In the genomic region with DNA sequence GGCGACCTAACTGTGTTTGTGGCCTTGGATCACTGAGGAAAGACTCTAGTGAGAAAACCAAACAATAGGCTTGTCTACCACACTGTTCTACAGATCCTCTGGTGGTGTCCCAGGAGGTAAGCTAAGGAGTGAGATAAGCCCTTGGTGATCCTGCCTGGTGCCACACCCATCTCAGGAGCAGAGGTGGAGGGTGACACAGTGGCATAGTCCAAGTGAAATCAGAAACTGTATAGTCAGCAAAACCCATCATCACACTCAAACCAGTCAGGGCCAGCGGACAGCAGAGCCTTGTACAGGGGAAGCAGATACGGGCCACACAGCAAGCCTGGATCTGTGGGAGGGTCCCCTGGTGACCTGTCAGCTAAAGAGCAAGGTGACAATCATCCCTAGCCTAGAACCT, we compare ENCODE assay signal across 28 mouse cellular contexts.
DNase-seq lines count a peak whose midpoint lies in the region; ATAC-seq and TF ChIP-seq lines count a peak whose summit lies in the region.
"Had no signal": no experiment of that assay in that cellular context is flagged by ENCODE, and none has a peak within 500 bp of the region (broad histone marks: within the 10 kb centered on the region; RNA-seq: fewer than 3 reads in every experiment).

No protein-coding gene starts in this region.

- TF ChIP-seq EP300 in CH12.LX (IDR thresholded peaks at IDR 0.05; ENCODE audit: low read length) = no peak

- H3K9me3 ChIP-seq in kidney, embryonic 15.5 days (replicated peaks) = no peaks in the 10 kb centered on the region
- peaks cover 11% of the 10 kb centered on the region for H3K9me3 ChIP-seq in CH12.LX (replicated peaks; ENCODE audit: low read length)
- H3K9me3 ChIP-seq in intestine, embryonic 15.5 days = no peaks in the 10 kb centered on the region
- H3K9me3 ChIP-seq in limb, embryonic 10.5 days (replicated peaks) = no peaks in the 10 kb centered on the region
- H3K9me3 ChIP-seq in hindbrain, embryonic 11.5 days (ENCODE audit: control insufficient read depth, low read length) = no peaks in the 10 kb centered on the region
- H3K9me3 ChIP-seq in midbrain, embryonic 13.5 days = 0 out of 2 replicates have a peak, but pooled peaks cover 3% of the 10 kb centered on the region
- H3K9me3 ChIP-seq: forebrain, embryonic 15.5 days; hindbrain, embryonic 10.5 days had no signal

- no peak for ATAC-seq in kidney, embryonic 15.5 days (replicated peaks; ENCODE audit: low FRiP score)
- peak; percentile 48; the same call in 1 of the 2 replicates for ATAC-seq in intestine, embryonic 15.5 days
- no peak for ATAC-seq in hindbrain, embryonic 11.5 days (ENCODE audit: low FRiP score)
- ATAC-seq in midbrain, embryonic 13.5 days = no peak
- ATAC-seq: activated CD4-positive, CD25-positive, alpha-beta regulatory T cell, adult 4 months; forebrain, embryonic 15.5 days; hindbrain, postnatal 0 days had no signal

- DNase-seq in kidney, postnatal 10 days = no peak
- DNase-seq in CH12.LX (ENCODE audit: extremely low read depth) = no peak
- DNase-seq in limb, embryonic 10.5 days (ENCODE audit: low spot score) = no peak
- DNase-seq in hindbrain, embryonic 11.5 days (ENCODE audit: low spot score) = no peak
- DNase-seq: adrenal gland, adult 8-10 months; adrenal gland, postnatal 25 days; B cell, adult 2 months; cerebellum, adult 11-12 months; cerebellum, adult 8-10 months; cerebellum, postnatal 36 days; embryo, embryonic 11 days; gastrocnemius, postnatal 10 days; gastrocnemius, postnatal 36 days; heart, adult 2 months; heart, postnatal 36 days had no signal

- dilution Hi-C loops in CH12.LX (cut with MboI; ENCODE audit: extremely low pct_ligation_motif_present, extremely low pct_unique_long_range_greater_than_20kb, low sequenced_read_pairs) = no loop called here

- no peak overlapping the region for H3K9ac ChIP-seq in kidney, embryonic 15.5 days
- H3K9ac ChIP-seq in CH12.LX (ENCODE audit: insufficient read depth, low read depth) = no peak overlapping the region
- no peak overlapping the region for H3K9ac ChIP-seq in intestine, embryonic 15.5 days
- no peak overlapping the region for H3K9ac ChIP-seq in hindbrain, embryonic 11.5 days (ENCODE audit: low read depth, low read length)
- H3K9ac ChIP-seq in midbrain, embryonic 13.5 days (replicated peaks) = no peak overlapping the region
- H3K9ac ChIP-seq: embryonic facial prominence, embryonic 13.5 days; forebrain, embryonic 12.5 days; forebrain, embryonic 15.5 days; hindbrain, embryonic 14.5 days had no signal

- in situ Hi-C loops in CH12.LX (cut with MboI; ENCODE audit: low pct_ligation_motif_present, low pct_unique_long_range_greater_than_20kb, low sequenced_read_pairs) = no loop called here

- peak overlapping the region; percentile 71 for H3K27ac ChIP-seq in kidney, embryonic 15.5 days
- no peak overlapping the region for H3K27ac ChIP-seq in CH12.LX (ENCODE audit: insufficient read depth, low read depth)
- H3K27ac ChIP-seq in intestine, embryonic 15.5 days = no peak overlapping the region
- peak overlapping the region; percentile 44; the same call in 1 of the 2 replicates for H3K27ac ChIP-seq in limb, embryonic 10.5 days
- no peak overlapping the region for H3K27ac ChIP-seq in hindbrain, embryonic 11.5 days (ENCODE audit: low read depth, low read length)
- H3K27ac ChIP-seq in midbrain, embryonic 13.5 days = no peak overlapping the region
- H3K27ac ChIP-seq: embryonic facial prominence, embryonic 10.5 days; embryonic facial prominence, embryonic 13.5 days; forebrain, embryonic 12.5 days; forebrain, embryonic 15.5 days; heart, adult 2 months; hindbrain, embryonic 10.5 days; hindbrain, embryonic 14.5 days; hindbrain, postnatal 0 days had no signal

- H3K79me2 ChIP-seq in CH12.LX (replicated peaks; ENCODE audit: control insufficient read depth, extremely low read depth, insufficient read depth, poor library complexity, severe bottlenecking) = no peaks in the 10 kb centered on the region

- H3K4me3 ChIP-seq in kidney, embryonic 15.5 days (replicated peaks) = no peak overlapping the region
- no peak overlapping the region for H3K4me3 ChIP-seq in CH12.LX (replicated peaks in 1 of 3; ENCODE audit: low read depth in 2 of 3, low read length in 2 of 3, poor library complexity in 1 of 3)
- H3K4me3 ChIP-seq in intestine, embryonic 15.5 days (replicated peaks) = no peak overlapping the region
- H3K4me3 ChIP-seq in limb, embryonic 10.5 days = no peak overlapping the region
- H3K4me3 ChIP-seq in hindbrain, embryonic 11.5 days (ENCODE audit: low read depth, low read length) = no peak overlapping the region
- H3K4me3 ChIP-seq in midbrain, embryonic 13.5 days (replicated peaks) = no peak overlapping the region
- H3K4me3 ChIP-seq: embryonic facial prominence, embryonic 10.5 days; embryonic facial prominence, embryonic 13.5 days; erythroblast, embryonic 14.5 days; forebrain, embryonic 12.5 days; forebrain, embryonic 15.5 days; heart, adult 2 months; hindbrain, embryonic 10.5 days had no signal

- H3K36me3 ChIP-seq in kidney, embryonic 15.5 days = no peaks in the 10 kb centered on the region
- no peaks in the 10 kb centered on the region for H3K36me3 ChIP-seq in CH12.LX (replicated peaks in 1 of 2; ENCODE audit: control insufficient read depth in 1 of 2, insufficient read depth in 1 of 2, low read length in 1 of 2)
- H3K36me3 ChIP-seq in intestine, embryonic 15.5 days = no peaks in the 10 kb centered on the region
- no peaks in the 10 kb centered on the region for H3K36me3 ChIP-seq in limb, embryonic 10.5 days
- no peaks in the 10 kb centered on the region for H3K36me3 ChIP-seq in hindbrain, embryonic 11.5 days (ENCODE audit: control insufficient read depth, insufficient read depth, low read length)
- H3K36me3 ChIP-seq in midbrain, embryonic 13.5 days = no peaks in the 10 kb centered on the region
- H3K36me3 ChIP-seq: embryonic facial prominence, embryonic 10.5 days; embryonic facial prominence, embryonic 13.5 days; forebrain, embryonic 12.5 days; forebrain, embryonic 15.5 days; hindbrain, embryonic 10.5 days had no signal

- H3K27me3 ChIP-seq in kidney, embryonic 15.5 days = peaks cover 15% of the 10 kb centered on the region
- H3K27me3 ChIP-seq in CH12.LX (replicated peaks) = no peaks in the 10 kb centered on the region
- H3K27me3 ChIP-seq in intestine, embryonic 15.5 days (replicated peaks) = peaks cover 49% of the 10 kb centered on the region
- peaks cover 87% of the 10 kb centered on the region for H3K27me3 ChIP-seq in limb, embryonic 10.5 days (ENCODE audit: low read depth, poor library complexity, severe bottlenecking)
- no peaks in the 10 kb centered on the region for H3K27me3 ChIP-seq in hindbrain, embryonic 11.5 days (ENCODE audit: control insufficient read depth, insufficient read depth, low read length)
- peaks cover 5% of the 10 kb centered on the region; the same call in 1 of the 2 replicates for H3K27me3 ChIP-seq in midbrain, embryonic 13.5 days
- H3K27me3 ChIP-seq: forebrain, embryonic 15.5 days had no signal

- TF ChIP-seq CTCF in CH12.LX (conservative IDR thresholded peaks at IDR 0.05 in 1 of 2, IDR thresholded peaks at IDR 0.05 in 1 of 2; ENCODE audit: low read depth in 2 of 2, low read length in 2 of 2) = no peak

- no peak for TF ChIP-seq POLR2A in CH12.LX (IDR thresholded peaks at IDR 0.05; ENCODE audit: low read depth, low read length)

- 72% methylated on average over 3 of the region's 3 CpGs for WGBS in kidney, embryonic 15.5 days
- WGBS in intestine, embryonic 15.5 days = 71% methylated on average over 3 of the region's 3 CpGs
- 89% methylated on average over 3 of the region's 3 CpGs for WGBS in limb, embryonic 10.5 days
- WGBS in hindbrain, embryonic 11.5 days = 80% methylated on average over 3 of the region's 3 CpGs
- WGBS in midbrain, embryonic 13.5 days = 82% methylated on average over 3 of the region's 3 CpGs

- H3K4me1 ChIP-seq in kidney, embryonic 15.5 days = peaks cover 71% of the 10 kb centered on the region
- peaks cover 12 to 26% of the 10 kb centered on the region in 2 experiments for H3K4me1 ChIP-seq in CH12.LX (ENCODE audit: control insufficient read depth in 1 of 2, insufficient read depth in 2 of 2)
- peaks cover 21% of the 10 kb centered on the region for H3K4me1 ChIP-seq in intestine, embryonic 15.5 days (replicated peaks)
- H3K4me1 ChIP-seq in limb, embryonic 10.5 days = peaks cover 61% of the 10 kb centered on the region
- no peaks in the 10 kb centered on the region for H3K4me1 ChIP-seq in hindbrain, embryonic 11.5 days (replicated peaks; ENCODE audit: control insufficient read depth, insufficient read depth, low read length)
- no peaks in the 10 kb centered on the region for H3K4me1 ChIP-seq in midbrain, embryonic 13.5 days (replicated peaks)
- H3K4me1 ChIP-seq: forebrain, embryonic 15.5 days had no signal

- no peak for TF ChIP-seq RAD21 in CH12.LX (IDR thresholded peaks at IDR 0.05; ENCODE audit: low read depth, low read length)

- no peak overlapping the region for H3K4me2 ChIP-seq in kidney, embryonic 15.5 days
- no peak overlapping the region for H3K4me2 ChIP-seq in CH12.LX (ENCODE audit: insufficient read depth, low read depth, poor library complexity, severe bottlenecking)
- H3K4me2 ChIP-seq in intestine, embryonic 15.5 days (replicated peaks) = no peak overlapping the region
- H3K4me2 ChIP-seq in hindbrain, embryonic 11.5 days (replicated peaks; ENCODE audit: low read depth, low read length) = no peak overlapping the region
- H3K4me2 ChIP-seq in midbrain, embryonic 13.5 days (replicated peaks) = no peak overlapping the region
- H3K4me2 ChIP-seq: embryonic facial prominence, embryonic 13.5 days; forebrain, embryonic 12.5 days; forebrain, embryonic 15.5 days; heart, embryonic 11.5 days; hindbrain, embryonic 14.5 days had no signal

TF ChIP-seq in CH12.LX, 34 proteins besides CTCF, POLR2A, EP300 and RAD21:
- TF ChIP-seq ZKSCAN1 (IDR thresholded peaks at IDR 0.05; ENCODE audit: borderline replicate concordance, low read depth, low read length) = no peak
- TF ChIP-seq MAFK (IDR thresholded peaks at IDR 0.05; ENCODE audit: insufficient replicate concordance, low read length) = peak; percentile 64

Comparison
In these comparisons a context has a peak if more than half of its experiments do, and no peak if none do; other contexts are left out.
1. H3K27ac ChIP-seq: peak in kidney, embryonic 15.5 days (single experiment) and limb, embryonic 10.5 days (single experiment); none in CH12.LX (single experiment), intestine, embryonic 15.5 days (single experiment), hindbrain, embryonic 11.5 days (single experiment) and midbrain, embryonic 13.5 days (single experiment).